Mouse (Mus musculus) thymus, adult 18-20 months (tissue): ENCODE measurements around the gene Naaladl2.

Experiments used
- DNase-seq, 2 experiments: peaks; one replicate each; pipeline ENCODE4 v3.0.0; 2022; ENCODE audit warnings: mixed read lengths in 2 of 2

Gene Naaladl2

GRCm38 (mm10) chr3:23937299-23937698, 1206.8 kb downstream of the Naaladl2 start:
- DNase-seq, result no peak

- no peak for DNase-seq
These were observed 1216.0 kb downstream of the Naaladl2 start for GRCm38 (mm10) chr3:23928097-23928496.

GRCm38 (mm10) chr3:23907682-23908081, 1236.4 kb downstream of the Naaladl2 start:
- no peak for DNase-seq

- no peak for DNase-seq
These were observed 1278.4 kb downstream of the Naaladl2 start for GRCm38 (mm10) chr3:23865688-23866087.

GRCm38 (mm10) chr3:23857275-23857674, 1286.8 kb downstream of the Naaladl2 start:
- no peak for DNase-seq

- no peak for DNase-seq
These were observed 1326.5 kb downstream of the Naaladl2 start for GRCm38 (mm10) chr3:23817585-23817984.

- DNase-seq, result no peak
These were observed 1385.3 kb downstream of the Naaladl2 start for GRCm38 (mm10) chr3:23758746-23759145.
